Mouse (Mus musculus): Measurements from ENCODE around the gene Nmt1.

GRCm38 (mm10) chr11:103049611-103050010, 21.6 kb downstream of the Nmt1 start:
- TF ChIP-seq CTCF (IDR thresholded peaks at IDR 0.05) (no peak), EP300 (IDR thresholded peaks at IDR 0.05) (no peak)
